Mouse (Mus musculus) neural tube, embryonic 12.5 days (tissue): Measurements from ENCODE around the gene Acot7. TPM values are rescaled to one million over a fixed set of nuclear protein-coding genes. Genes with fewer than 3 reads are reported as not detected.

Source experiments
- ATAC-seq: fragments of 200-750 bp; cut with Nextera tagmentation; 2 replicates; pipeline ENCODE4 v1.8.0; 2017; ENCODE audit warnings: low read depth, mild to moderate bottlenecking, moderate TSS enrichment, moderate library complexity; ENCODE audit not compliant: low FRiP score
- H3K27ac ChIP-seq: fragments of 300-500 bp; sonication (generic); 2 replicates; pipeline ENCODE4 v1.5.1; 2016
- H3K27me3 ChIP-seq: fragments of 300-500 bp; sonication (generic); replicated peaks from 2 replicates; pipeline ENCODE4 v1.6.1; 2016; ENCODE audit warnings: mild to moderate bottlenecking
- H3K36me3 ChIP-seq: fragments of 300-500 bp; sonication (generic); 2 replicates; pipeline ENCODE4 v1.6.1; 2016; ENCODE audit warnings: mild to moderate bottlenecking
- H3K4me1 ChIP-seq: fragments of 300-500 bp; sonication (generic); 2 replicates; pipeline ENCODE4 v1.6.1; 2016
- H3K4me2 ChIP-seq: fragments of 300-500 bp; sonication (generic); replicated peaks from 2 replicates; pipeline ENCODE4 v1.6.1; 2016; ENCODE audit warnings: mild to moderate bottlenecking
- H3K4me3 ChIP-seq: fragments of 300-500 bp; sonication (generic); 2 replicates; pipeline ENCODE4 v1.5.1; 2016
- H3K9ac ChIP-seq: fragments of 300-500 bp; sonication (generic); 2 replicates; pipeline ENCODE4 v1.6.1; 2016; ENCODE audit warnings: mild to moderate bottlenecking
- H3K9me3 ChIP-seq: fragments of 300-500 bp; sonication (generic); 2 replicates; pipeline ENCODE4 v1.6.1; 2016; ENCODE audit warnings: mild to moderate bottlenecking
- WGBS: fragments of 180-500 bp; shearing (Covaris S2); methylation state at CpG from one replicate; pipeline ENCODE4 v1.1.7; 2016; 5-methylcytosine and 5-hydroxymethylcytosine counted together
- polyA plus RNA-seq: library from polyadenylated mRNA; unstranded; fragments of >200 nt; fragmentation: Nextera tagmentation; extraction: Ambion mirVana; gene quantifications from 2 replicates; pipeline ENCODE4 v1.2.1, GENCODE M21; 2016

The Acot7 gene
- polyA plus RNA-seq, 1 experiment from 2014 or later, result 213 TPM

DNA sequence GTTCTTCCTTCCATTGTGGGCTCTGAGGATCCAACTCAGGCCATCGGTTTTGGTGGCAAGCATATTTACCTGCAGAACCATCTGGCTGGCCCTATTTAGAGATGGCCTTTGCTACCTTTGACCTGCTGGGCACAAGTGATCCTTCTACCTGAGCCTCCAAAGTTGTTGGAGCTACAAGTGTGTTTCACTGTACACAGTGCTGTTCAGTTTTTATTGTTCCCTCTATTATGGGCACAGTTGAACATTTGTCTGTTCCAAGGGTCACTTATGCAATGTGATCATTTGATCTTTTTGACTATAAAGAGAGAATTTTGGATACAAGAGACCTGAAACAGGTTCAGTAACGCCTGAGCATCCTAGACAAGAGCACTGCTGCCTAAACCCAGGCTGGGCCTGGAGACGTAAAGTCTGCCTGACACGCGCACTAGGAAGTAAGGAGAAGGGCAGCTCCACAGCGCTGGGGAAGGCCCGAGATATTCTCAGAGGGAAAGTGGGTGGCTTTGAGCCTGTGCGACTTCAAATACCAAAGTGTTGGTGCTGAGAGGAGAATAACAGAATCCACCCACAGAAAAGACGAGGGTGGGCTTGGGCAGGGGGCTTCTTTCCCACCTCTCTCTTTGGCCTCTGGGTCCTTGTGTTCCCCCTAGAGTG, 65.4 kb downstream of the Acot7 start:
- Histone ChIP-seq H3K27ac (no peak overlapping the region), H3K9ac (no peak overlapping the region), H3K9me3 (no peaks in the 10 kb centered on the region), H3K27me3 (no peaks in the 10 kb centered on the region), H3K4me3 (no peak overlapping the region), H3K4me2 (no peak overlapping the region), H3K4me1 (no peaks in the 10 kb centered on the region; the same call in 1 of the 2 replicates), H3K36me3 (peaks cover 3% of the 10 kb centered on the region; the same call in 1 of the 2 replicates)
- WGBS, result 92% methylated on average over 9 of the region's 9 CpGs
- no peak for ATAC-seq

DNA sequence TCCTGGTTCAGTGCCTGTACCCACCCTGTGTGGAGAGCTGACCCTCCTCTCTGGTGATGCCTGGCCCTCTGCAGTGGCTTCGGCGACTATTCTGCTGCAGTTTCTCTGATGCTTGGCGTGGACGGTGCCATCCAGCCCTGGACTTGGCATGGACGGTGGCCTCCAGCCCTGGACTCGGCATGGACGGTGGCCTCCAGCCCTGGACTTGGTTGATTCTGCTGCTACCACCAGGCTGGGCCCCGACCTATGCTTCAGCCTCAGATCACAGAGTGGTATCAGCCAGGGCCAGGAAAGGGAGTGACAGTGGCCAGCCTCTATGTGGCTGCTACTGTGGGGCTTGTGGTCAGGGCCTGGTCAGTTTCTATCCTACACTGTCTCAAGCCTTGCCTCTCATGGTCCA, 66.0 kb downstream of the Acot7 start:
- H3K4me3 ChIP-seq, result no peak overlapping the region
- H3K36me3 ChIP-seq, result peaks cover 3% of the 10 kb centered on the region; the same call in 1 of the 2 replicates
- no peak for ATAC-seq
- no peaks in the 10 kb centered on the region for H3K9me3 ChIP-seq
- 93% methylated on average over 8 of the region's 8 CpGs for WGBS
- no peak overlapping the region for H3K9ac ChIP-seq
- H3K27ac ChIP-seq, result no peak overlapping the region
- H3K27me3 ChIP-seq, result no peaks in the 10 kb centered on the region
- no peaks in the 10 kb centered on the region; the same call in 1 of the 2 replicates for H3K4me1 ChIP-seq
- no peak overlapping the region for H3K4me2 ChIP-seq

DNA sequence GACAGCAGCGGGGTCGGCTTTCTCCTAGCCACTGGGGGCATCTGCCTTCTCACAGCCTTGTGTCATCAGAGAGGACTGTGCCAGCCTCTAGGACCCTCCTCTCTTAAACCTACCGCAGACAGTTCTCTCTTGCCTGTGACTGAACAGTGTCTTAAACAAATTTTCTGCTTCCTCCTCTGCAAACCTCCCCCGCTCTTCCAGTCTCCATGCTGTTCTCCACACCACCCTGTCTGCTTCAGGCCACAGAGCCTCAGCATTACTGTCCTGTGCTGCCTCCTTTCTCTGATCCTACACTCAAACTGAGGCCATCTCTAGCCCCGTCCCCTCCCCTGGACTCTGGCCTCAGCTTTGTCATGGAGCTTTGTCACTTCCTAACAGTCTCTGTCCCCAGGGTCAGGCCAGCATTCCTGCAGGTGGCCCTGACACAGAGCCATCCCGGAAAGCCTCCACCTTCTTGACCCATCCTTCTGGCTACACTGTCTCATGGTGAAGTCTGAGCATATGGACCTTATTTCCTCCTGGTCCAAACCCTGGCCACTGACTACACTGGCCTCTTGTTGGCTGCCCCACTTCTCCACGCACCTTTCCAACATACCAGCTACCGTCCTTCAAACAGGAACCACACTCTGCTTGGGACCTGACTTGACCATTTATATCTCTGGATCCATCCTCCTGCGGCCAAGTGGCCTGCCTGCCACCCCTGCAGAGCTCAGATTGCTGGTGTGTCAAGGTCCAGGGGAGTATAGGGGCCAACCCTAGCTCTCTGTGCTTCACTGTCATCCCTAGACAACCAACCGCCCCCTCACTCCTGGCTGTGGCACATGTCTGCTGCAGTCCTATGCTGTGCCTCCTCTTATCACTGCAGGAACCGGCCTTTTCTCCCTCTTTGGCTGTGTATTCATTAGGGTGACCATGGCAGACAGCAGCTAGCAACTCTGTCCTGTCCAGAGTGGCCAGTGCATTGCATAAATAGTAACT, 66.9 kb downstream of the Acot7 start:
- WGBS, result 85% methylated on average over 11 of the region's 11 CpGs
- H3K4me2 ChIP-seq, result no peak overlapping the region
- H3K9ac ChIP-seq, result no peak overlapping the region
- no peak for ATAC-seq
- H3K27me3 ChIP-seq, result no peaks in the 10 kb centered on the region
- H3K9me3 ChIP-seq, result no peaks in the 10 kb centered on the region
- H3K36me3 ChIP-seq, result peaks cover 3% of the 10 kb centered on the region; the same call in 1 of the 2 replicates
- H3K27ac ChIP-seq, result no peak overlapping the region
- no peaks in the 10 kb centered on the region; the same call in 1 of the 2 replicates for H3K4me1 ChIP-seq
- no peak overlapping the region for H3K4me3 ChIP-seq

DNA sequence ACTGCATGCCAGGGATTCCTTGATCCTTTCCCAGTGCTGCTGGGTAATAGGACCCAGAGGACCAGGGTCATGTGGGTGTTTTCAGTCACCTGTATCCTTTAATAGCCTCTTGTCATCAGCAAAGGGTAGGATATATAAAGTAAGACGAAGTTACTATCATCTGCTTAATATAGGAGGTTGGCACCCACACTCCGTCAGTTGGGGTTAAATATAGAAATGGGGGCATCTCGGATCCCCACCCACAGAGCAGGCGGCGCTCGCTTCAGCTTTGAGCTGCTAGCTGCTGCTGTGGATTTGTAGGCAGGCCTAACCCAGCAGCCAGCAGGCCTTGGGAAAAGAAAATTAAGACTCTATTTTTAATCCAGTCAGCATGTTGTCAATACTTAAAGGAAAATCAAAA, 68.1 kb downstream of the Acot7 start:
- Histone ChIP-seq H3K36me3 (no peaks in the 10 kb centered on the region; the same call in 1 of the 2 replicates), H3K4me1 (no peaks in the 10 kb centered on the region; the same call in 1 of the 2 replicates), H3K4me3 (no peak overlapping the region), H3K4me2 (no peak overlapping the region), H3K27me3 (no peaks in the 10 kb centered on the region), H3K27ac (no peak overlapping the region), H3K9me3 (no peaks in the 10 kb centered on the region), H3K9ac (no peak overlapping the region)
- ATAC-seq, result no peak
- WGBS, result 90% methylated on average over 6 of the region's 6 CpGs

DNA sequence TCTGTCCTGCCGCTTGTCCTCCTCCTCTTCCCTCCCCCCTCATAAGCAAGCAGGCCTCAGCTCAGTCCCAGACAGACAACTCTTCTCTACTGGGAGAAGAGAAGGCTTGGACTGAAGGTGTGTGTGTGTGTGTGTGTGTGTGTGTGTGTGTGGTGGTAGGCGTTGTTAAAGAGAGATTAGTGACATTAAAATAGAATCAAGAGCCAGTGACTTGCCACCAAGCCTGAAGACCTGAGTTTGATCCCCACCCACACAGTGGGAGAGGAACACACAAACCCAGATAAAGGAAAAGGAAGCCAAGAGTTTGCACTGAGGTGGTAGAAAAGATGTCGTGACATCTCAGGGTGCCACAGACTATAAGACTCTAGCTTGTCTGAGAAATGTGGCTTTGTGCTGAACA, 69.3 kb downstream of the Acot7 start:
- H3K27me3 ChIP-seq, result no peaks in the 10 kb centered on the region
- ATAC-seq, result no peak
- H3K9ac ChIP-seq, result no peak overlapping the region
- H3K27ac ChIP-seq, result no peak overlapping the region
- no peak overlapping the region for H3K4me3 ChIP-seq
- H3K4me1 ChIP-seq, result no peaks in the 10 kb centered on the region; the same call in 1 of the 2 replicates
- H3K4me2 ChIP-seq, result no peak overlapping the region
- H3K36me3 ChIP-seq, result no peaks in the 10 kb centered on the region; the same call in 1 of the 2 replicates
- H3K9me3 ChIP-seq, result no peaks in the 10 kb centered on the region
- WGBS, result 85% methylated on average over 3 of the region's 3 CpGs

DNA sequence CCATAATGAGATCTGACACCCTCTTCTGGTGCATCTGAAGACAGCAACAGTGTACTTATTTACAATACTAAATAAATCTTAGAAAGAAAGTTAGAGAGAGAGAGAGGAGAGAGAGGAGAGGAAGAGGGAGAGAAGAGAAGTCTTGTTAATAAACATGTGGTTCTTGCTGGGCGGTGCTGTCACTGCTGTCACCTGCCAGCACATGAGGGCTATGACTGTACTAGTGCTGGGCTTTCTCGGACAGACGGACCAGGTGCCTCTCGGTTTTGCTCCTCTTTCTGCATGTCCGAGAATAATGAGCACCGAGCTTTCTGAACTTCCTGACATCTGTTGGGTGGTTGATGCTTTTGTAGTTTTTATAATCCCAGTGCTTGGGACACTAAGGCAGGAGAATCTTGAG, 72.7 kb downstream of the Acot7 start:
- no peaks in the 10 kb centered on the region for H3K4me1 ChIP-seq
- no peak overlapping the region for H3K4me2 ChIP-seq
- H3K4me3 ChIP-seq, result no peak overlapping the region
- H3K36me3 ChIP-seq, result peaks cover 5% of the 10 kb centered on the region; the same call in 1 of the 2 replicates
- H3K9ac ChIP-seq, result no peak overlapping the region
- H3K9me3 ChIP-seq, result no peaks in the 10 kb centered on the region
- no peak overlapping the region for H3K27ac ChIP-seq
- WGBS, result 90% methylated on average over 6 of the region's 6 CpGs
- no peaks in the 10 kb centered on the region for H3K27me3 ChIP-seq
- ATAC-seq, result no peak

DNA sequence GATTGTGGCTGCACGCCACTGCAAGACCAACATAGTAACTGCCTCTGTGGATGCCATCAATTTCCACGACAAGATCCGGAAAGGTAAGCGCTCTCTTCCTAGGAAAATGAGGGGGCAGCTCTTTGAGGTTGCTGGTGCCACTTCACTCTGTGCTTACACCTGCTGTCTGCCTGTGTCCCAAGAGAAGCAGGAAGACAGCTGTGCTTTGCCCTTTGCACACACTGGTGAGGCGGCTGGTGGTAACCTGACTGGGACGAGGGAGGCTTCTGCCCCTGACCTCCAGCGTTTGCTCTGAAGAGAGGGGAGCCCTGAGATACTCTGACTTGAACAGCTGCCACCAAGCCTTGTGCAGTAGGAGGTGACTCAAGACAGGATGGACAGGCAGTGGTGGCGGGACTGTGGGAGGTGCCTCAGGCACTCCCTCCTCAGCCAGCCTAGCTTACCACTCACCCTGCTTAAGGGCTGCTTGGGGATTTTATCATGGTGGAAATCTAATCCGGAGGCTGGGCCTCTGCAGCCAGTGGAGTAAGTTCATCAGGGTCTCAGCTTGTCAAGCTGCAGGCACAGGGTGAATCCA, 75.3 kb downstream of the Acot7 start:
- Histone ChIP-seq H3K9ac (no peak overlapping the region), H3K4me3 (no peak overlapping the region)

DNA sequence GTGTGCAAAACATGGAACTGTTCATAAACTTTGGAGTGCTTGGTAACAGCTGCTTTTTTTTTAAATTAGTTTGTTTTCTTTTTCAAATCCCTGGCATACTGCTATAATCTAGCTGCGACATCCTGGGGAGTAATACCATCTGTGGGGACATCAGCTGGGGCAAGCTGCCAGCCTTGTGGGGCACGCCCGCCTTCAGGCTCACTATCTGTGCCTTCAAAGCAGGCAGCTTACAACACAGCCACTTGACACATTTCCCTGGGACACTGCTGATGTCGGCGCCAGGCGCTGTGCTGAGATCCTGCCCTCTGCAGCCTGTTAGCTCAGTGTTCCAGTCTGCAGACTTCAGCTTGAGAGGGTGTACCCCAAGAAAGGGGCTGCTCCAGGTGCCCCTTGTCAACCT, 79.1 kb downstream of the Acot7 start:
- Histone ChIP-seq H3K27me3 (no peaks in the 10 kb centered on the region), H3K9ac (no peak overlapping the region), H3K36me3 (peaks cover 9% of the 10 kb centered on the region; the same call in 1 of the 2 replicates), H3K4me2 (no peak overlapping the region), H3K4me3 (no peak overlapping the region), H3K27ac (no peak overlapping the region), H3K4me1 (no peaks in the 10 kb centered on the region), H3K9me3 (no peaks in the 10 kb centered on the region)
- ATAC-seq, result no peak
- WGBS, result 70% methylated on average over 6 of the region's 6 CpGs

More for the DNA sequence above, 75.3 kb downstream of the Acot7 start:
- ATAC-seq, result no peak
- Histone ChIP-seq H3K4me2 (no peak overlapping the region), H3K36me3 (peaks cover 5% of the 10 kb centered on the region; the same call in 1 of the 2 replicates), H3K9me3 (no peaks in the 10 kb centered on the region), H3K27me3 (no peaks in the 10 kb centered on the region), H3K4me1 (no peaks in the 10 kb centered on the region), H3K27ac (no peak overlapping the region)
- 91% methylated on average over 9 of the region's 9 CpGs for WGBS

DNA sequence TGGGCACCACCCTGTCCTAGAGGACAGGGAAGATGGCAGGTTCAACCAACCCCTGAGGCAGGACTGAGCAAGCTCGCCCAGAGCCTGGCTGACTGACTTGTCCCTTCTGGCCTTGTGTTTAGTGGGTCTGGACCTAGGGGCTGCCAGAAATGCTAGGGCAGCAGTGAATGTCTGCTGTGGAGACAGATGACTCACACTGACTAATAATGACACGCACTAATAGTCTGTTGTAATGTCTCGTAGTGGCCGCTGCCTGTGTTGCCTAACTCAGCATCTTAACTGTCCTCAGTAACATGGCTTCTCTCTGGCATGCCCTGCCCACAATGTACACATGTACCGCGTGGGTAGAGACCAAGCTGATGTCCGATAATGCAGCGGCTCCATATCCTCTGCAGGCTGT, 82.5 kb downstream of the Acot7 start:
- no peaks in the 10 kb centered on the region for H3K27me3 ChIP-seq
- 94% methylated on average over 8 of the region's 8 CpGs for WGBS
- H3K4me1 ChIP-seq, result peaks cover 12% of the 10 kb centered on the region; the same call in 1 of the 2 replicates
- H3K4me2 ChIP-seq, result no peak overlapping the region
- H3K27ac ChIP-seq, result no peak overlapping the region
- H3K4me3 ChIP-seq, result no peak overlapping the region
- 0 out of 2 replicates have a peak, but pooled peaks cover 3% of the 10 kb centered on the region for H3K36me3 ChIP-seq
- no peak for ATAC-seq
- no peaks in the 10 kb centered on the region for H3K9me3 ChIP-seq
- H3K9ac ChIP-seq, result no peak overlapping the region

DNA sequence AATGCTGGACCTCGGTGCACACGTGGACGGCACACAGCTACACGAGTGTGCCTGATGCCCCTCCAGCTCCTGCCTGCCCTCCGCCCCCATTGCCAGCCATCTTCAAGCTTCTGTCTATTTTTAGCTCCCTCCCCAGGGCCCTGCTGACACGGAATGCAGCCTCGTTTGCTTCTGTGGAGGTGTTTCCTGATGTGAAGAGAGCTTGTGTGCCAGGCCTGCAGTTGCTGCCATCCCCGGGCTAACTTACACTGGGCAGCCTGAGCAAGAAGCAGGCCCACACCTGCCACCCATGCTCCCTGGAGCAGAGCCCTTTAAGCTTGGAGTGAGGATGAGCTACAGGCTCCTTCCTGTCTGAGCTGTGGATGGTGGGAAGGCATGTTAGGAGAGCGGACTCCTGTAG, 84.3 kb downstream of the Acot7 start:
- Histone ChIP-seq H3K27me3 (no peaks in the 10 kb centered on the region), H3K4me2 (no peak overlapping the region), H3K36me3 (0 out of 2 replicates have a peak, but pooled peaks cover 3% of the 10 kb centered on the region), H3K9ac (no peak overlapping the region), H3K27ac (no peak overlapping the region), H3K9me3 (no peaks in the 10 kb centered on the region), H3K4me3 (no peak overlapping the region), H3K4me1 (peaks cover 12% of the 10 kb centered on the region; the same call in 1 of the 2 replicates)
- ATAC-seq, result no peak
- WGBS, result 75% methylated on average over 9 of the region's 9 CpGs

DNA sequence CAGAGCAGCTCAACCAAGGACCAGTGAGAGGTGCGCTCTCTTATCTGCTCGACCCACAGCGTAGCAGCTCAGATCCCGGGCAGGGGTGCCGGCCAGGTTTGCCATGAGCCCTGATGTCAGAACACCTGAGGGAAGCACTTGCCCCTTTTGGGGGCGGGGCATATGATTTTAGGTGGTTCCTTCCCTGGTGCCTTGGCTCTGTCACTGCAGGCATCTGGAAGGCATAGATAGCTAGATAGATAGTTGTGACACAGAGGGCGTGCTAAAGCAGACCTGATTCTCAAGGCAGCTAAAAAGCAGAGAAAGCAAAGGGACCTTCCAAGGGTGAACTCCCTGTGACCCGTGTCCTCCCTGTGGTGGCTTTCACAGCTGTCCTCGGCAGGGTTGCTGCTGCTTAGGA, 85.2 kb downstream of the Acot7 start:
- Histone ChIP-seq H3K4me2 (no peak overlapping the region), H3K4me1 (peaks cover 17% of the 10 kb centered on the region), H3K9ac (no peak overlapping the region), H3K27me3 (no peaks in the 10 kb centered on the region), H3K4me3 (no peak overlapping the region), H3K9me3 (no peaks in the 10 kb centered on the region), H3K36me3 (0 out of 2 replicates have a peak, but pooled peaks cover 3% of the 10 kb centered on the region), H3K27ac (no peak overlapping the region)
- ATAC-seq, result no peak
- WGBS, result 68% methylated on average over 9 of the region's 9 CpGs
